Mouse (Mus musculus) layer of hippocampus, postnatal 14 days (tissue): ENCODE results near the gene Sepsecs. TPM values are rescaled to one million over a fixed set of nuclear protein-coding genes. Genes with fewer than 3 reads are reported as not detected.

Experiments used
- DNase-seq, 2 experiments: peaks; one replicate each; pipeline ENCODE4 v3.0.0; 2021 to 2022; ENCODE audit warnings: low spot score in 2 of 2, mixed read lengths in 1 of 2
- total RNA-seq, 2 experiments: library from RNA; stranded (reverse); gene quantifications; 2 replicates each; pipeline ENCODE4 v1.2.3; 2021

Gene Sepsecs
- total RNA-seq, 2 experiments from 2014 or later = 10.6 to 11.5 TPM

DNA sequence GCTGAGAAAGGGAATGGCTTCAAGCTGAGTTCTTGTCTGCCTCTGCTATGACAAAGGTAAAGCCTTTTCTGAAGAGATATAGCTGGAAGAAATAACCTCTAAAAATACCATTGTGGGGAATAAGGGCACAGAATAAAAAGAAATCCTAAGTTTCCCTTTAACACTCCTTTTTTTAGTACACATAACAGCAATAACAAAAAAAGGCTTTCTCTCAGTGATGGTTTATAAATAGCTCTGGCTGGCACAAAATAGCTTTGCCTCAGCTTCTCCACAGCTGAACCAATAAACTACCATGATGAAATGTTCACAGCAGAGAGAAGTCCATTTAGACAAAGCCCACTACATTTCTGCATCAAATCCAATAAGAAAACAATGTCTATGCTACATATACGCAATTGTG lies 17.4 kb downstream of the Sepsecs start:
- no peak for DNase-seq

DNA sequence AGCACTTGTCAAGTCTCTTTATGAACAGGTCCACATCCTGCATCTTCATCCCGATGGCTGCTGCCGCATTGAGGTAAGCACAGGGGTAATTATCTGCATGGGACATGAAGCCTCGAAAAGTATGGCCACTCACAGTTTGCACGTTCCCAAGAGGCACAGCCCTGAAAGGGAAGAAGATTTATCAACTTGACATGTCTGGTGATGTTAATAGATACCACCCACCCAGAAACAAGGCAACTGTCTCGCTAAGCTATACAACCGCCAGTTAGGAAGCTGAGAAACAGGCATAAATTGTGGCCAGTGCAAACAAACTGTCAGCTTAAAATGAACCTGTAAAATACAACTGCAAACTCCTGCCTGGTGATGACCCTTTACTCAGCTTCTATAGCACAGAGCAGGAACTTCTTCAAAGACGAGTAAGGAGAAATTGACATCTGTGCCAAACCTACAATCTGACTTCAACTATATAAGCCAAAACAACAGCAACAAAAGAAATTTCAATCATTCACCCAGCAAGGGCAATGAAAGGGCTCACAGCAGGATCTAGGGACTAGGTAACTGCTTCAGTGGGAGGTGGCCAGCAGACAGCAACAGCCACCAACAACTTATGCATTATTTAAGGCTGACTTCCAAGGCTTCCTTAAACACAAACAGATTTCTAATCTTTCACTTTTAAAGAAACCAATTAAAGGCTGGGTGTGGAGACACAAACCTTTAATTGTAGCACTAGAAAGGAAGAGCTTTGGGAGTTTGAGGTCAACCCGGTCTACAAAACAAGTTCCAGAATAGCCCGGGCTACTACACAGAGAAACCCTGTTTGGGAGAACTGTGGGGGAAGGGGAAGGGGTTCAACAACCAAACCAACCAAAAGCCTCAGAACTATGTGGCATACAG lies 25.3 kb downstream of the Sepsecs start:
- no peak for DNase-seq

DNA sequence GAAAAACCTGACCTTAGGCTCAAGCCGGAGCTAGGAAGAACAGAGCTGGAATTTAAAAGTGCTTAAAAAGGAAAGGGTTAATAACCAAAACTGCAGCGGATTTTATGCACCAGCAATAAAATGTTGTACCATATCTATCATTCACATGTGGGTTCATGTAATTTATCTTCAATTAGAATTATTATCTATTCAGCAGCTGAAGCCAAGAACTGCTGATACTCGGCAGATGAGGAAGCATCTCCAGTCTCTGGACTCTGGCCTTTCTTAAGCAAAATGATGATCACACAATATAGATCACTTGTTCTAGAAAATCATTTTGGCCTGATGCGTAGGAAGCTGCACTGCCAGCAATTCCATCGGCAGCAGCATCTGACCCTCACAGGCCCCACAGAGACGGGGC lies 27.8 kb downstream of the Sepsecs start:
- no peak for DNase-seq

DNA sequence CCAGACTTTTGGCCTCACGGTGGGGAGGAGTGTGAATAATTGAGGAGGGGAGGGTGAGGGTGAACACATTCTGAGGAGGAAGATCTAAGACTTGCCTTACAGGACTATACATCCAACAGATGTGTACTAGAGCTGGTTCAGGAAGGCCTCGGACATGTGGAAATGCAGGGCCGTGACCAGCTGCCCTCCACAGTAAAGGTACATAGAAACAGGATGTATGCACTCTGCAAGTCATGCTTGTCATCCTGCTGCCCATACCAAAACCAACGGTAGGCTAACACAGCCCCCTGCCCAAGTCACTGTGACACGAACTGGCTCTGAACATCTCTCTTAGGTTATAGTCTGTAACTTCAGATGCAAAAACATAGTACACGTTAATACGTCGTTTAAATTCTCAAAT lies 30.6 kb downstream of the Sepsecs start:
- no peak for DNase-seq

DNA sequence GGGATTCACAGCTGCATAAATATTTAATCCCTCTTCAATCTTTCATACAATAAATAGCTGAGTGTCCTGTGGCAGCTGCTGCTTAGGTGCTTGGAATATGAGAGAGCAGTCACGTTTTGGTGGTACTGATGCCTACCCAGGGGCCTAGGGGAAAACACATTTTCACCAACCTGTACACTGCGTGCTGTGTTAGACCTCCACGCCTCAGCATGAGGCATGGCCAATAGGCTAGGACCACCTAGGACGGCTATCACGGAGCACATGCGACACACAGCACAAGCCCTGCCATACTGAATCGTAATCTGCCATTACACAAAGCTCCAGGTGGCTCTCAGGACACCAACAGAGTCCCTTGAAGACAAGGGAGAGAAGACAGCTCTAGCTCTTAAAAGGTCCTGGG lies 31.5 kb downstream of the Sepsecs start:
- no peak for DNase-seq

DNA sequence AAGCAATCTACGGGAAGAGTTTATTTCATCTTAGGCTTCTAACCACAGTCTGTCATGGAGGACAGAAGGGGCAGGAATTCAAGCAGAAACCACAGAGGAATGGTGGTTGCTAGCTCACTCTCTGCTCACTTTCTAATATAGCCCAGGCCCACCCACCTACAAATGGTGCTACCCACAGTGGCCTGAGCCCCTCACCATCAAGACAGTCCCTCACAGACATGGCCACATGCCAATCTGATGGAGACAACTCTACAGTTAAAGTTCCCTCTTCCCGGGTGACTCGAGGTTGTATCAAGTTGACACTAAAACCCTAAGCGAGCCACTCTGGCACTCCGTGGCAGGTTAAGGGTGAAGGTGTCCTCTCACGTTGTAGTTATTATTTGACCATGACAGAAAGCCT lies 32.6 kb downstream of the Sepsecs start:
- DNase-seq = no peak

DNA sequence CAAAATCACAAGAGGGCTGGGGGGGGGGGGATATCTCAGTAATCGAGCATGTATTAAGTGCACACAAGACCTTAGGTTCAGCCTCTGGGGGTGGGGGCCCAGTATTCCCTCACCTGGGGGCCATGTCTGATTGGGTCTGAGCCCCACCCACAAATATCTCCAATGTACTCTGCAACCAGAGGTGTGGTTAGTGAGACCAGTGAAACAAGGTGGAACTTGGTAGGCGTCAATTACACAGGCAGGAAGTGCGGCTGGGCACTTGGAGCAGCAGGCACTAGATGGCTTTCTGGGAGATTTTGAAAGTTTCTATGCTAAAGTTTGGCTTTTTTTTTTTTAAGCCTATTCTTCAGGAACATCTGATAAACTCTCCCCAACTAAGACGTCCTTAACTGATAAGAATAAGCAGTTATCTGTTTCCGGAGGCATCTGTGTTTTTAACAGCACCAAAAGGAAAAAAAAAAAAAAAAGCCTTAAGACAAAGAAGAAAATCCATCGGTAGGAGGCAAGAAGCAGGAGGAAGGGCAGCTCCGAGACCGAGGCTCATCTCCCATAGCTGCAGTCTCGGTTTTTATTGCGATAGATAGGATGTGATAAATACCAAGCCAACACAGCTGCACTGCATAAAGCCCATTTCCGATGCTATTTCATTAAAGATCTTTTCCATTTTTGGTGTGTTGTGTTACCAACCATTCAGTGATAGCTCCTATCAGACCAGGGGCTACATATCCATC lies 33.3 kb downstream of the Sepsecs start:
- DNase-seq = no peak

DNA sequence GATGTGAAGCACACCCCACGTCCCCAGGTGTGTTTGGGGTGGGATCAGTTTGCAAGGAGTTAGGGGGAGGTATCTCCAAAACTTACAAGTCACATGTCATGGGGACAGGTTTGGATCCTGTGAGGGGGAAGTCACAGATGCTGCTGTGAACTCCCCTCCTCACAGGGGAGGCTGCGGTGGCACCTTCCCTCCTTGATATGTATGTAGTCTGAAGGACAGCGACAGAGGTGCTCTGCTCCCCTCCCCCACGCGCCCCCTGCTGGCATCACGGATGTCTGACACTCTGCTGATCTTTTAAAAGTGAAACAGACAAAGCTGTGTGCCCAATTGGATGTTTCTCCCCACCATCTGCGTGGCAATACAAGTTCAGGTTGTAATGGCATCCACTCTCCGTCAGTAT lies 35.5 kb downstream of the Sepsecs start:
- peak in 1 of 2 experiments; percentile 42 for DNase-seq

DNA sequence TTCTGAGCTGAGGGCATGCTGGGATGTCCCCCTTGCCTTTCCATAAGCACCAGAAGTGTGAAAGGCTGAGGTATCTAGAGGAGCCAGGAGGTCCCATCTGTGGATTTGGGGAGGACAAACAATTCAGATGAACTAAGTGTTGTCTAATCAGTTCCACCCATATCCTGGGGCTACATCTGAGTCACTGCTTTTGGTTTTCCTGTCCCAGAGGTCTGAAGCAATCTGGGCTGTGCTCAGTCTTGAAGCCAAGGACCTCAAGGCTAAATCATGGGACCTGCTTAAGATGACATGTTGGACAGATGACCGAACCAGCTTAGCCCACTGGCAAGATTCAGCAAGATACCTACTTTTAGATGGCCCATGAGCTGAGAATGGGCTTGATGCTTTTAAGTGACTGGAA lies 39.0 kb downstream of the Sepsecs start:
- no peak for DNase-seq

DNA sequence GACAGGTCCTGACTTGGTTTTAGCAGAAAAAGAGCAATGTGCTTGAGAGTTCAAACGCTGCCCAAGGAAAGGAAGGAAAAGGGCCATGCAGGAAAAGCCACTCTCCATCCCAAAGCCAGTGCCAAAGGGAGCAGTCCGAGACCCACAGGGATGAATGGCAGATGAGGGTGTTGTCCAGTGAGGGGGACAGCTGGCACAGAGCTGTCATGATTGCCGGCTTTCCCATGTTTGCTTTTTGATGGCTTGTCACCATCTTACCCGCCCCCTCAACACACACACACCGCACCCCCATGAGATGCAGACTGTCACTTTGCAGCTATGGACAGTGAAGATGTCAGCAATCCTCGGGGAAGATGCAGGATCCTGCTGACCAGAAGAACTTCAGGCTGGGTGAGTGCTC lies 40.3 kb downstream of the Sepsecs start:
- DNase-seq = no peak

DNA sequence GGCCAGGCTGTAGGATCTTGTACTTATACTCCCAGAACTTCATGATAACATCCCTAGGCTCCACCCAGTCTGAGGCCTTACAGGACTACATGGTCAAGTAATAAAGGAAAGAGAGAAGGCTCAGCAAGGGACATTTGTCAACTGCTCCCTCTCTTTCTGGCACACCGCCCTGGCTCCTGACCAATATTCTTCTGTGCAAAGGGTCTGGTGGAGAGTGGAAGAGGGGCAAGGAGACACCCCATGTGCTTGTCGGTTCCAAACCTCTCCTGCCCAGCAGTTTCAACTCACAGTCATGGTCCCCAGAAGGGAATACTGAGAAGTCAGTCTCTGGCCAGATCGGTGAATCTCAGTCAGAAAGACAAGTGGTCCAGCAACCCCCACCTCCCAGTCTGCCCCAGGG lies 40.7 kb downstream of the Sepsecs start:
- no peak for DNase-seq

DNA sequence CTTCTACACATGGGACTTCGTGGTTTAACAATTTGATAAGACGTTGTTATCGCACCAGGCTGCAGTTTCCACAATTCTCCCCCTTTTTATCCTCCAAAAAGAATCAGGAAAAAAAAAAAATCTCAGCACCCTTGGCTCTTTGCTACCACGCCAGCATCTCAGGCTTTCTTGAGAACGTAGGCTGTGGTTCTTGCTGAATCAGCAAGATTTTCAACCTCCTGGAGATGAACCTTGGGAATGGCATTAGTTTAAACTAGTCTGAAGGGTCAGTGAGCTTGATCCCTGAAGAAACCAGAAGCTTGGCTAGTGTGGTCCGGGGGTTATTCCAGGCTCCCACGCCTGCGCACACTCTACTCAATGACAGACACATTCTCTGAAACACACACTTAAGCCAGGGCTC lies 41.8 kb downstream of the Sepsecs start:
- no peak for DNase-seq

DNA sequence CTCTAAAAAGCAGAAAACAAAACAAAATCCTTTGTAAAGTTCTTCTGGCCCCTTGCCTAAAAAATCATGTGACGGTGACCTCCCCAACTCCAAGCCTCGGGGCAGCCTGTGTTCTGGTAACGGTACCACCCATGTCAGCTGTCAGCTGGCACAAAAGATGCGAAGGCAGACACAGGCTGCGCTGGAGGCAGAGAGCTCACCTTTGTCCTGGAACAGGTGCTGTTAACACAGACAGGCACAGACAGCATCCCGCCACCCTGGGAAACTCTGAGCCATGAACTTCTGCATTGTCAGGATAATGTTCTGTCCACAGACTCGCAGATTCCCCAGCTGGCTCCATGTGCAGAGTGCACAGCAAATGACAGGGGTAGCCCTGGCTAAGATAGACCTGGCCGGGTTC lies 43.4 kb downstream of the Sepsecs start:
- DNase-seq = no peak

DNA sequence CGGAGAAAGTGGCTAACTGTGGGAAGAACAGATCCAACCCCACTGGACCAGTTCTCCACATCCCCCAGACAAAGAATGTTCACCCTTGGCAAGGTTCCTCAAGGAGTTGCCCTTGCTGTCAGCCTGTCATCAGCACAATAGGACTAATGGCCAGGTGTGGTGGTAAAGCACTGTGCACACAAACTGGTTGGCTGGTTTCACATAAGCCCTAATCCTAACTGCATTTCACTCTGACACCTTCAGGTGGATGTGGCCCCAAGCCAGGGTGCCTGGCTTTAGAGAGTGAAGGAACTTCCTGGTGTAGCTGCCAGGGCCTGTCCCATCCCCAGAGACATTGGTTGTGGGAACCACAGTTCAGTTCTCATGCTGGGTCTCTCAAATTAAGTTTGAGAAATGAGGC lies 44.6 kb downstream of the Sepsecs start:
- DNase-seq = no peak

DNA sequence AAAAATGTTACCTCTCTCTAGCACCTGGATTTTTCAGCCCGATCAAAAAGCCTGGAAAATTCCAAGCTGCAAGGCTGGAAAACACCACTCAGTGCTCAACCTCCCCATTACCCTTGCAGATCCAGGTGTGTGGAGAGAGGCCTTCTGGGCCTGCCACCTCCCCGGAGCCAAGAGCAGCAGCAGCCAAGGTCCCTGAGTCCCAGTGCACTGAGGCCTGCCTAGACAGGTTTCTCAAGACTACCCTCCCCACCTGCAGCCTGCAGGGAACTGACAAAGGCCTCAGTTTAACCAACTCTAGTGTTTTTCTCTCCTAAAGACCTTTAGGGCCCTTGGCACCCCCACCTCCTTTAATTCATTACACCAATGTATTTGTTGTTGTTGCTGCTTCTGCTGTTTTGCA lies 46.4 kb downstream of the Sepsecs start:
- no peak for DNase-seq

DNA sequence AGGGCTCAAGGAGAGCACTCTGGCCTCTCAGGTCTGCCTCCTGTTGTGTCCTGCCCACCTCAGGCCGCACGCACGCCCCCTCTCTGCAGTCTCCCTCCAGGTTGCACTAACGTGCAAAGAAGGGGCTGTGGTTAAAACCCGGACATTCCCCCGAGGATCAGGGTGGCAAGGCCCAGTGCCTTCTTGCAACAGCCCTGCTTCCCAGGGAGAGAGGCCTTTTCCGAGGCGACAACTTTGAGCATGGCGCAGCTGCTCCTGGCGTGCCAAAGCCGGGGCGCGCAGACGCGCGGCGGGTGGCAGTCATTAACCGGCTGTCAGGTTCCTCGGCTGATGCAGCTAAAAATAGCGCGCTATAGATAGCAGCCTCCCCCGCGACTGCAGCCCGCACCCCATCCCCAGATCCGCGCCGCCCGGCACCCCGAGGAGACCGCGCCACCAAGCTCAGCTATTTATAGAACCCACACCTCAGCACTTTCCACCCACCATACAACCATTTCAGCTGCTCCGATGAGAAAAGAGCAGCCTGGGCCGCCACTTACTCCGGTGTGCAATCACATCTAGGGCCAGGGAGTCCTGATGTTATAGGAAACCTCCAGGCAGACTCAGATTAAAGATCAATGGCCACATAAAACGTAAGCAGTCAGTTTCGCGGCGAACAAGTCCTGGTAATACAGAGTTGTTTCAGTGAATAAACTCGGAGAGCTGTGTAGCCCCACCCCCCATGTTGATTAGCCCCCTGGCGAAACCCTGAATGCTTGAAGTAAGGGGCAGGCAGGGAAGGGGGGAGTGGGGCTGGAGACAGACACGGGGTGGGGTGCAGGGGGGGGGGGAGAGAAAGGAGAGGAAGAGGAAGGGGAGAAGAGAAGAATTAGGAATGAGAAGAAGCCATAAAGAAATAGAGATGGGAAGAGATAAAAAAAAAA lies 50.9 kb downstream of the Sepsecs start:
- DNase-seq = peak; percentile 72 to 73

DNA sequence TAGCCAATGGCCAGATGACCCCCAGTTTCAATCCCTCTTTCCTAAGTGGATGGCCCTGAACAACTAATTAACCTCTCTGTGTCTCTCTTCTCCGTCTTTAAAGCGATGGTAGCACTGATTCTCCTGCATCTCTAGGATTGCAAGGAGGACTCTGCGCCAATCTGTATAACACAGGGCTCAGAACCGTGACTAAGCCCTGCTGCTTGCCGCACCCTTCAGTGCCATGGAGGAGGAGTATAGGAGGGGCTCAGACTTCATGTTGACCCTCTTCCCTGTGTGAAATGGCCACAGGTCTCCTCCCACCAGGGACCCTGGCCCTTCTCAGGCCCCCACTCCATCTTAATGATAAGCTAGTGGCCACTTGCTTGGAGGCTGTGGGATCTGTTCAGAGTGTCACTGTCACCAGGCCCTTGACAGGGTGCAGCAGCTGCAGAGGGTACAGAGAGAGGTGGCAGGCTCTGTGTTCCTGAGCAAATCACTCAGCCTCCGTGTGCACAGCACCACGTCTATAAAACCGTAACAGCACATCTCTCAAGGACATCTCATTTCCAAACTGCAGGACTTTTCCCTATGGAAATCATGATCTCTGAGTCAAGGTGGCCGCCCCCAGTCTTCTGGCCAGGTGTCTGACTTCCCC lies 51.7 kb downstream of the Sepsecs start:
- no peak for DNase-seq

DNA sequence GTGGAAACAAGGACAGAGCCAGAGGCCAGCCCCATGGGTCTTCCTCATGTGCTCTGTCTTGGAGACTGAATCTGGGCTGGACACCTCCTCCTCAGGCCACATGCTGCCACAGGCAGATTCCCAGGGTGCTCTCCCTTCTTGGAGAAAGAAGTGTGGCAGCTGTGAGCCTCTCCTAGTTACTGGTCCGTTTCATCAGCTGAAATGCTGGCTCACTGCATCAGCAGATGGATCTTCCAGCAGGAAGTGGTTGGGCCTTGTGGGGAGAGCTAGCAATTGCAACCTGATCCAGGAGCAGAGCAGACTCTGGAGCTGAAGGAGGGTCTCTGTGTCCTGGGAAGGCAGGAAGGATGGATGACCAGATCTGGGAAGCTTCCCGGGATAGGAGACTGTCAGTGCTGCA lies 53.0 kb downstream of the Sepsecs start:
- peak; percentile 60 to 63 for DNase-seq

DNA sequence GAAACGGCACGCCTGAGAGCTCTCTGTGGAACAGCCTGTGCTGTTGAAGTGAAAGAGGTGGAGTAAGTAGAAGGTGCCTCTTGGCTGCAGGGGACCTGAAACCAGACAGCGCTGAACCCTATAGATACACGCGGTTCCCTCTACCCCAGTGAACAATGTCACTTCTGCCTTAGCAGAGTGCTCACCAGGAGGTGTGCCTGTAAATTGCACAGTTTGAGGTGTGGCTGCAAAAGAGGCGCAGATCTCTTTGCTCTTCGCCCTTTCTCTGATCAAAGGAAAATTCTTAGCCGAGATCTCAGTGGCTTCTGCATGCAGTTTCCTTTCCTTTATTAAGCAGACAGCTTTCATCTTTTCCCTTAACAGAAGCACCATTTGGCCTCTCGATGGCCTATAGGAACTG lies 54.1 kb downstream of the Sepsecs start:
- DNase-seq = no peak

DNA sequence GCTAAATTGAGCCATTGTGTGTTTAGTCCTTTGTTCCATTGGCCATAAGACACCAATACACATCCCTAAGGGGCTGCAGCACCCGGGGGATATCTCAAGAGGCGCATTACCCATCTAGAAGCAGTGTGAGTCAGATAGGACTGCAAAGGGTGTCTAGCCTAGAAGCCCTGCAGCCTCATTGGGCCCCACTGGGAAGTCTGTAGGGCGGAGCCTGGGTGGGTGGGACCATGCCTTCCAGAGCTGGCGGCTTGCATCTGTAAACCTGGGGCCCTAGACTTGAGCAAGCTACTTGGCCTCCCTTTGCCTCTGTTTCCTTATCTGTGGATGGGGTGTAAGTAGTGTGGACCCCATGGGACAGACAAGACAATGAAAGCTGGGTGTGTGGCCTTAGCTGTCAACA lies 54.8 kb downstream of the Sepsecs start:
- no peak for DNase-seq

DNA sequence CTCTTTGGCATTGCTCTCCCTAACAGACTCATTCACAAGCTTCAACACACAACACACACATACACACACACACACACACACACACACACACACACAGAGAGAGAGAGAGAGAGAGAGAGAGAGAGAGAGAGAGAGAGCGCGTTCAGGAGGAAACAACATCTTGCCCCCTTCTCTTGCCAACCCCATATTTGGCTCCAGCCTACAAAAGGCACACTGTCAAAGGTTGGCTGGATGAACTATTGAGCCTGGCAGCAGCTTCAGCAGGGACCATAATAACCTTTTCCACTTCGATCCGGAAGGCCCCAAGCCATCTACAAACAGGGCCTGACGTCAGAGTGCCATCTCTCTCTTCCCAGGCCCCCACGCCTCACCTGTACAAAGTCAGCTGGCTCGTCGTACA lies 56.7 kb downstream of the Sepsecs start:
- DNase-seq = no peak
